Mouse (Mus musculus): ENCODE data around the gene 2310061I04Rik. TPM values are rescaled to one million over a fixed set of nuclear protein-coding genes. Genes with fewer than 3 reads are reported as not detected.
A peak's percentile ranks its signal among the peaks of the same experiment; 100 is the strongest.
"Not testable (repeated sequence)": the region's sequence is repeated elsewhere in the genome, so short reads cannot be mapped to it uniquely, and the experiment has no call there.

The 2310061I04Rik gene
- 118 and 132 TPM in 2 replicates for polyA plus RNA-seq (2012; rRNA removed)

GRCm38 (mm10) chr17:35896781-35897643, at the start of gene 2310061I04Rik:
Gene 2310061I04Rik, minus strand, starts transcription at chr17:35897431.
- no peaks in the 10 kb centered on the region; the same call in 1 of the 2 replicates for H3K36me3 ChIP-seq (ENCODE audit: control insufficient read depth, insufficient read depth, low read length)
- under 1% methylated on average over 83 of the region's 86 CpGs for WGBS
- peak within 1 kb of the TSS; percentile 76 for H3K4me3 ChIP-seq (ENCODE audit: insufficient read depth, low read depth, low read length)
- H3K27me3 ChIP-seq (replicated peaks; ENCODE audit: control insufficient read depth, insufficient read depth, low read length): no peaks in the 10 kb centered on the region
- H3K27ac ChIP-seq (ENCODE audit: insufficient read depth, low read depth, low read length): peak within 1 kb of the TSS; percentile 90
- H3K4me1 ChIP-seq (ENCODE audit: control insufficient read depth, insufficient read depth, low read length): peaks cover 7% of the 10 kb centered on the region; the same call in 1 of the 2 replicates
- TF ChIP-seq POLR2A (IDR thresholded peaks at IDR 0.05; ENCODE audit: low read depth, low read length) (no peak), CTCF (conservative IDR thresholded peaks at IDR 0.05; ENCODE audit: insufficient read depth, insufficient read length, low read depth, low read length) (no peak)
- peak; percentile 95 for DNase-seq

GRCm38 (mm10) chr17:35939941-35940340, 42.7 kb upstream of the 2310061I04Rik start:
- H3K27ac ChIP-seq (ENCODE audit: insufficient read depth, low read depth, low read length): no peak overlapping the region
- TF ChIP-seq POLR2A (IDR thresholded peaks at IDR 0.05; ENCODE audit: low read depth, low read length) (no peak), CTCF (conservative IDR thresholded peaks at IDR 0.05; ENCODE audit: insufficient read depth, insufficient read length, low read depth, low read length) (no peak)
- H3K4me3 ChIP-seq (ENCODE audit: insufficient read depth, low read depth, low read length): no peak overlapping the region
- DNase-seq: no peak
- no peaks in the 10 kb centered on the region for H3K4me1 ChIP-seq (ENCODE audit: control insufficient read depth, insufficient read depth, low read length)
- 76% methylated on average over 1 of the region's 1 CpGs for WGBS
- H3K36me3 ChIP-seq (ENCODE audit: control insufficient read depth, insufficient read depth, low read length): no peaks in the 10 kb centered on the region
- H3K27me3 ChIP-seq (replicated peaks; ENCODE audit: control insufficient read depth, insufficient read depth, low read length): no peaks in the 10 kb centered on the region

GRCm38 (mm10) chr17:35939108-35939507, 41.9 kb upstream of the 2310061I04Rik start:
- Histone ChIP-seq H3K36me3 (ENCODE audit: control insufficient read depth, insufficient read depth, low read length) (no peaks in the 10 kb centered on the region), H3K27me3 (replicated peaks; ENCODE audit: control insufficient read depth, insufficient read depth, low read length) (no peaks in the 10 kb centered on the region), H3K4me1 (ENCODE audit: control insufficient read depth, insufficient read depth, low read length) (no peaks in the 10 kb centered on the region), H3K4me3 (ENCODE audit: insufficient read depth, low read depth, low read length) (no peak overlapping the region), H3K27ac (ENCODE audit: insufficient read depth, low read depth, low read length) (no peak overlapping the region)
- no peak for DNase-seq
- WGBS: 64% methylated on average over 2 of the region's 2 CpGs
- no peak for TF ChIP-seq POLR2A (IDR thresholded peaks at IDR 0.05; ENCODE audit: low read depth, low read length)
- no peak for TF ChIP-seq CTCF (conservative IDR thresholded peaks at IDR 0.05; ENCODE audit: insufficient read depth, insufficient read length, low read depth, low read length)

- TF ChIP-seq CTCF (conservative IDR thresholded peaks at IDR 0.05; ENCODE audit: insufficient read depth, insufficient read length, low read depth, low read length) (peak; percentile 92), POLR2A (IDR thresholded peaks at IDR 0.05; ENCODE audit: low read depth, low read length) (no peak)
- Histone ChIP-seq H3K4me3 (ENCODE audit: insufficient read depth, low read depth, low read length) (no peak overlapping the region), H3K36me3 (ENCODE audit: control insufficient read depth, insufficient read depth, low read length) (no peaks in the 10 kb centered on the region), H3K27me3 (replicated peaks; ENCODE audit: control insufficient read depth, insufficient read depth, low read length) (no peaks in the 10 kb centered on the region), H3K27ac (ENCODE audit: insufficient read depth, low read depth, low read length) (no peak overlapping the region), H3K4me1 (ENCODE audit: control insufficient read depth, insufficient read depth, low read length) (no peaks in the 10 kb centered on the region)
- WGBS: 32% methylated on average over 2 of the region's 2 CpGs
- peak; percentile 58 for DNase-seq
These were observed 40.6 kb upstream of the 2310061I04Rik start for GRCm38 (mm10) chr17:35937700-35938348.

- DNase-seq; H3K27ac ChIP-seq (ENCODE audit: insufficient read depth, low read depth, low read length); H3K27me3 ChIP-seq (replicated peaks; ENCODE audit: control insufficient read depth, insufficient read depth, low read length); H3K4me3 ChIP-seq (ENCODE audit: insufficient read depth, low read depth, low read length); H3K4me1 ChIP-seq (ENCODE audit: control insufficient read depth, insufficient read depth, low read length); H3K36me3 ChIP-seq (ENCODE audit: control insufficient read depth, insufficient read depth, low read length): not testable (repeated sequence)
- WGBS: 87% methylated on average over 14 of the region's 14 CpGs
These were observed 38.5 kb upstream of the 2310061I04Rik start for GRCm38 (mm10) chr17:35935763-35936162.

- Histone ChIP-seq H3K27ac (ENCODE audit: insufficient read depth, low read depth, low read length) (no peak overlapping the region), H3K4me1 (ENCODE audit: control insufficient read depth, insufficient read depth, low read length) (no peaks in the 10 kb centered on the region), H3K36me3 (ENCODE audit: control insufficient read depth, insufficient read depth, low read length) (peaks cover 7% of the 10 kb centered on the region; the same call in 1 of the 2 replicates), H3K4me3 (ENCODE audit: insufficient read depth, low read depth, low read length) (no peak overlapping the region), H3K27me3 (replicated peaks; ENCODE audit: control insufficient read depth, insufficient read depth, low read length) (no peaks in the 10 kb centered on the region)
- 83% methylated on average over 4 of the region's 4 CpGs for WGBS
- TF ChIP-seq CTCF (conservative IDR thresholded peaks at IDR 0.05; ENCODE audit: insufficient read depth, insufficient read length, low read depth, low read length): no peak
- TF ChIP-seq POLR2A (IDR thresholded peaks at IDR 0.05; ENCODE audit: low read depth, low read length): no peak
- DNase-seq: no peak
These were observed 35.4 kb upstream of the 2310061I04Rik start for GRCm38 (mm10) chr17:35932608-35933007.

GRCm38 (mm10) chr17:35930627-35931026, 33.4 kb upstream of the 2310061I04Rik start:
- peaks cover 14% of the 10 kb centered on the region for H3K36me3 ChIP-seq (ENCODE audit: control insufficient read depth, insufficient read depth, low read length)
- DNase-seq: no peak

More at GRCm38 (mm10) chr17:35930627-35931026, 33.4 kb upstream of the 2310061I04Rik start:
- Histone ChIP-seq H3K4me3 (ENCODE audit: insufficient read depth, low read depth, low read length) (no peak overlapping the region), H3K27ac (ENCODE audit: insufficient read depth, low read depth, low read length) (no peak overlapping the region), H3K27me3 (replicated peaks; ENCODE audit: control insufficient read depth, insufficient read depth, low read length) (no peaks in the 10 kb centered on the region), H3K4me1 (ENCODE audit: control insufficient read depth, insufficient read depth, low read length) (no peaks in the 10 kb centered on the region)
- 91% methylated on average over 12 of the region's 12 CpGs for whole genome bisulfite sequencing
- TF ChIP-seq POLR2A (IDR thresholded peaks at IDR 0.05; ENCODE audit: low read depth, low read length): no peak
- TF ChIP-seq CTCF (conservative IDR thresholded peaks at IDR 0.05; ENCODE audit: insufficient read depth, insufficient read length, low read depth, low read length): no peak

Data from kidney, adult 2 months (tissue).